Mouse (Mus musculus) embryonic facial prominence, embryonic 15.5 days (tissue): Measurements from ENCODE around the gene Vmn1r227. TPM values are rescaled to one million over a fixed set of nuclear protein-coding genes. Genes with fewer than 3 reads are reported as not detected.

ENCODE experiments used
- ATAC-seq: fragments of 200-750 bp; cut with Nextera tagmentation; 2 replicates; pipeline ENCODE4 v1.8.0; 2017; ENCODE audit warnings: low read depth, moderate TSS enrichment; ENCODE audit not compliant: insufficient number of reproducible peaks, low FRiP score, low TSS enrichment
- H3K27ac ChIP-seq: fragments of 300-500 bp; sonication (generic); replicated peaks from 2 replicates; pipeline ENCODE4 v1.5.1; 2015; ENCODE audit warnings: mild to moderate bottlenecking, inconsistent platforms
- H3K27me3 ChIP-seq: fragments of 300-500 bp; sonication (generic); 2 replicates; pipeline ENCODE4 v1.6.1; 2015; ENCODE audit warnings: inconsistent platforms
- H3K36me3 ChIP-seq: fragments of 300-500 bp; sonication (generic); 2 replicates; pipeline ENCODE4 v1.6.1; 2015; ENCODE audit warnings: mild to moderate bottlenecking, inconsistent platforms
- H3K4me1 ChIP-seq: fragments of 300-500 bp; sonication (generic); 2 replicates; pipeline ENCODE4 v1.6.1; 2015; ENCODE audit warnings: inconsistent platforms
- H3K4me2 ChIP-seq: fragments of 300-500 bp; sonication (generic); replicated peaks from 2 replicates; pipeline ENCODE4 v1.6.1; 2015; ENCODE audit warnings: mild to moderate bottlenecking, inconsistent platforms
- H3K4me3 ChIP-seq: fragments of 300-500 bp; sonication (generic); replicated peaks from 2 replicates; pipeline ENCODE4 v1.5.1; 2015; ENCODE audit warnings: mild to moderate bottlenecking, inconsistent platforms
- H3K9ac ChIP-seq: fragments of 300-500 bp; sonication (generic); 2 replicates; pipeline ENCODE4 v1.6.1; 2015; ENCODE audit warnings: inconsistent platforms
- H3K9me3 ChIP-seq: fragments of 300-500 bp; sonication (generic); replicated peaks from 2 replicates; pipeline ENCODE4 v1.6.1; 2016; ENCODE audit warnings: inconsistent platforms
- WGBS: fragments of 180-500 bp; shearing (Covaris S2); methylation state at CpG from one replicate; pipeline ENCODE4 v1.1.7; 2015; 5-methylcytosine and 5-hydroxymethylcytosine counted together
- polyA plus RNA-seq: library from polyadenylated mRNA; unstranded; fragments of >200 nt; fragmentation: Nextera tagmentation; extraction: Ambion mirVana; gene quantifications from 2 replicates; pipeline ENCODE4 v1.2.1, GENCODE M21; 2015

The Vmn1r227 gene
- not detected in 2 replicates for polyA plus RNA-seq

DNA sequence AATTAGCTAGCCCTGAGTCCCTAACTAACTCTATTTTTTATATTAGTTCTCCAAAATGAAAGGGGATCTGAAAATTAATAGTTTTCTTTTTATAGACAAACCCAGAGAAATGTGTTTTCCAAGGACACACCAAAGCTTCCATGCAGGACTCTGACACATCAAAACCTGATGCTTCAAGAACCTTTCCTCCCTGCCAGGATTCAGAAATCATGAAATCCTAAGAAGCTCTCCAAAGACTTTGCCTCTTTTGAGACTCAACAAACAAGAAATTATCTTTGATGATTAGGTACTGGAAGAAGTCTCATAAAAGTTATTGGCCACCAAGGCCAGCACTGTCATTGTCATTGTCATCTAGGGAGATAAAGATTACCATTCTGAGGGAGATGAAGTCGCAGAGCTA, at the start of gene Vmn1r227:
TSS of gene Vmn1r227 (plus strand) at position 301 of the 400 bp plus-strand sequence.
- H3K27ac ChIP-seq: no peak within 1 kb of the TSS
- no peak for ATAC-seq

DNA sequence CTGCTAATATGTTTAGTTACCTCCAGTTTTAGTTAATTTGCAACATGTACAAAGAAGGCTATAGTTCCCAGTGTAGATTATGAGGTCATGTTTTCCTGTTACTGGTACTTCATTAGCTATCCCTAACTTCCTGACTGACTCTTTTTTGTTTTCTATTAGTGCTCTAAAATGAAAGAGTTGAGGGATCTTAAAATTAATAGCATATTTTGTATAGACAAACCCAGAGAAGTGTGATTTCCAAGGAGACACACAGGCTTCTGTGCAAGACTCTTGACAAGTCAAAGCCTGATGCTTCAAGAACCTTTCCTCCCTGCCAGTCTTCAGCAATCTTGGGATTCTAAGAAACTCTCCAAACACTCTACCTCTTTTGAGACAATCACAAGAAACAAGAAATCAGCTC, 47.1 kb upstream of the Vmn1r227 start, which contains the start of gene Vmn1r226:
TSS of gene Vmn1r226 (plus strand) at position 301 of the 400 bp plus-strand sequence.
- H3K4me1 ChIP-seq: no peaks in the 10 kb centered on the region
- ATAC-seq: no peak
- no peaks in the 10 kb centered on the region for H3K36me3 ChIP-seq
- no peak within 1 kb of the TSS for H3K4me2 ChIP-seq
- no peak within 1 kb of the TSS for H3K4me3 ChIP-seq
- no peaks in the 10 kb centered on the region for H3K27me3 ChIP-seq
- H3K9me3 ChIP-seq: no peaks in the 10 kb centered on the region
- H3K9ac ChIP-seq: no peak within 1 kb of the TSS
- no peak within 1 kb of the TSS for H3K27ac ChIP-seq

More for the DNA sequence above, at the start of gene Vmn1r227:
- H3K9ac ChIP-seq: no peak within 1 kb of the TSS
- no peaks in the 10 kb centered on the region for H3K36me3 ChIP-seq
- no peak within 1 kb of the TSS for H3K4me3 ChIP-seq
- no peaks in the 10 kb centered on the region for H3K4me1 ChIP-seq
- H3K27me3 ChIP-seq: no peaks in the 10 kb centered on the region
- no peak within 1 kb of the TSS for H3K4me2 ChIP-seq
- H3K9me3 ChIP-seq: no peaks in the 10 kb centered on the region
- 39% methylated on average over 1 of the region's 1 CpGs for WGBS

DNA sequence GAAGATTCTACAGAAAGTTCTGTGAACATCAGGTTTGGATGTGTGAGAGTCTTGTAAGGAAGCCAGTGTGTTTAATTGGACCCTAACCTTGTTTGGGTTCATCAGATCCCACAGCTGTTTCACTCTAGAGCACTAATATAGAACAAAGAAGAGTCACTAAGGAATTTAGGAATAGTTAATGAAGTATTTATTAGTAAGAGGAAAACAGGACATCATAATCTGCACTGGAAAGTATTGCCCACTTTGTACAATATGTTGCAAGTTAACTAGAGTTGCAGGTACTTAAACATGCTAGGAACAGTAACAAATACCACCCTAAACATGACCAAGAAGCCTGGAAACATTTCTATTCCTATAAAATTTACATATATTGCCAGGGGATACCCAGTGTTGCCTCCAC, 56.4 kb downstream of the Vmn1r227 start, which contains the start of gene Vmn1r228:
TSS of gene Vmn1r228 (minus strand) at position 101 of the 400 bp plus-strand sequence.
- no peak for ATAC-seq
- Histone ChIP-seq H3K4me2 (no peak within 1 kb of the TSS), H3K4me1 (no peaks in the 10 kb centered on the region)

More for the DNA sequence above, 56.4 kb downstream of the Vmn1r227 start, which contains the start of gene Vmn1r228:
- no peaks in the 10 kb centered on the region for H3K36me3 ChIP-seq
- H3K9me3 ChIP-seq: peaks cover 5% of the 10 kb centered on the region; the same call in 1 of the 2 replicates
- no peak within 1 kb of the TSS for H3K4me3 ChIP-seq
- H3K27ac ChIP-seq: no peak within 1 kb of the TSS
- no peak within 1 kb of the TSS for H3K9ac ChIP-seq
- no peaks in the 10 kb centered on the region for H3K27me3 ChIP-seq

Other genes starting within 250 kb of the Vmn1r227 start
- not detected in 2 replicates for gene Vmn2r108, start 248.5 kb upstream of the Vmn1r227 start, polyA plus RNA-seq
- gene Vmn1r225, start 231.7 kb upstream of the Vmn1r227 start, polyA plus RNA-seq: not detected in 2 replicates
- not detected in 2 replicates for gene Vmn2r109, start 165.1 kb upstream of the Vmn1r227 start, polyA plus RNA-seq
- 0.01 and 0.04 TPM in 2 replicates for gene Vmn2r110, start 133.4 kb upstream of the Vmn1r227 start, polyA plus RNA-seq
- gene Fpr-rs3, start 105.0 kb upstream of the Vmn1r227 start, polyA plus RNA-seq: not detected in 2 replicates
- not detected in 2 replicates for gene Vmn1r226, start 47.0 kb upstream of the Vmn1r227 start, polyA plus RNA-seq
- gene Vmn1r228, start 56.3 kb downstream of the Vmn1r227 start, polyA plus RNA-seq: 0.05 TPM in 1 of 2 replicates, not detected in the other
- not detected in 2 replicates for gene Vmn1r229, start 81.7 kb downstream of the Vmn1r227 start, polyA plus RNA-seq
- gene Vmn1r230, start 110.6 kb downstream of the Vmn1r227 start, polyA plus RNA-seq: 0.24 TPM in 1 of 2 replicates, not detected in the other
- gene Vmn1r231, start 175.2 kb downstream of the Vmn1r227 start, polyA plus RNA-seq: not detected in 2 replicates
- gene Vmn1r232, start 189.9 kb downstream of the Vmn1r227 start, polyA plus RNA-seq: not detected in 2 replicates
- 357 and 369 TPM in 2 replicates for gene Ppp2r1a, start 215.5 kb downstream of the Vmn1r227 start, polyA plus RNA-seq